Mouse (Mus musculus): Measurements from ENCODE around the gene Rbm38. TPM values are rescaled to one million over a fixed set of nuclear protein-coding genes. Genes with fewer than 3 reads are reported as not detected.
A peak's percentile ranks its signal among the peaks of the same experiment; 100 is the strongest.

Gene Rbm38
- polyA plus RNA-seq, 1 experiment from 2014 or later: 53.0 TPM

DNA sequence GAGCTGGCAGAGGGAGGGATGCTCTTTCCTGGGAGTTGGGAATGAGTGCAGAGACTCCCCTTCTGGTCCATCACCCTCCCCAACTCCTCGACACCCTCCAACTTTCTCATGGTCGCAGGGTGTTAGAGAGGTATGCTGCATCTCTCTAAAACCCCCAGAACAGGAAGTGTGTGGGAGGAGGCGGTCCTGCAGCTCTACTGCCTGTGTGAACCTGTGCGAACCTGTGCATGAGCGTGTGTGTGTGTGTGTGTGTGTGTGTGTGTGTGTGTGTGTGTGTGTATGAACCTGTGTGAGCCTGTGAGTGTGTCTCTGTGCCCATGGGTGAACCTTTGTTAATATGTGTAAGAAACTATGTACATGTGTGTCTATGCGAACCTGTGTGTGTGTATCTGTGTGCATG, 33.5 kb downstream of the Rbm38 start:
- DNase-seq (ENCODE audit: low spot score) (no peak), ATAC-seq (replicated peaks; ENCODE audit: low FRiP score, low TSS enrichment, low read depth) (no peak)
- Histone ChIP-seq H3K4me1 (replicated peaks; ENCODE audit: control insufficient read depth, insufficient read depth, low read length) (no peaks in the 10 kb centered on the region), H3K9ac (ENCODE audit: low read length) (no peak overlapping the region), H3K27ac (ENCODE audit: low read depth) (no peak overlapping the region), H3K4me2 (ENCODE audit: low read length) (no peak overlapping the region), H3K9me3 (ENCODE audit: control insufficient read depth, low read length) (no peaks in the 10 kb centered on the region), H3K4me3 (ENCODE audit: low read depth, low read length) (no peak overlapping the region), H3K27me3 (replicated peaks; ENCODE audit: control insufficient read depth, insufficient read depth, low read length) (no peaks in the 10 kb centered on the region), H3K36me3 (ENCODE audit: control insufficient read depth, insufficient read depth, low read length) (no peaks in the 10 kb centered on the region)
- WGBS: 71% methylated on average over 6 of the region's 6 CpGs

DNA sequence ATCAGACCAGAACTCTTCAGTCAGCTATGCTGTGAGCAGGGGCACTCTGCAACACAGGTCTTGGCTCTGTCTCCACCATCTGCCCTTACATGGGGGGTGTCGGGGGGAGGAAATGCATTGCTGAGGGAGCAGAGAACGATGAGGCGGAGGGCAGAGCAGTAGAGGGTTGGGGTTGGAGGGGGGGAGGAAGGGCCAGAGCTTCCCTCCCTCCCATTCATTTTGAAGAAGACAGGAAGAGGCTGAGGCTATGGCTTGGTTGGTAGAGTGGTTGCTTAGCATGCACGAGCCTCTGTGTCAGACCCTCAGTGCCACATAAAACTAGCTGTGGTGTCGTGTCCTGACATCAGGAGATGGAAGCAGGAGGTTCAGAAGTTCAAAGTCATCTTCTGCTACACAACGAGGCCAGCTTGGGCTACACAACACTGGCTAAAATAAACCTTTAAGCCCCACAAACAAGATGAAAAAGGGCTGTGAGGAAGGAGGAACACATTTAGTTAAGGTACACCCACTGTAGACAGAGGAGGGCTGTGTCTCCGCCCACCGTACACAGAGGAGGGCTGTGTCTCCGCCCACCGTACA, 36.1 kb downstream of the Rbm38 start:
- H3K9me3 ChIP-seq (ENCODE audit: control insufficient read depth, low read length): no peaks in the 10 kb centered on the region
- no peak overlapping the region for H3K4me3 ChIP-seq (ENCODE audit: low read depth, low read length)
- no peaks in the 10 kb centered on the region for H3K4me1 ChIP-seq (replicated peaks; ENCODE audit: control insufficient read depth, insufficient read depth, low read length)
- no peaks in the 10 kb centered on the region for H3K36me3 ChIP-seq (ENCODE audit: control insufficient read depth, insufficient read depth, low read length)
- 72% methylated on average over 10 of the region's 10 CpGs for whole genome bisulfite sequencing
- no peak overlapping the region for H3K4me2 ChIP-seq (ENCODE audit: low read length)
- no peaks in the 10 kb centered on the region for H3K27me3 ChIP-seq (replicated peaks; ENCODE audit: control insufficient read depth, insufficient read depth, low read length)
- no peak overlapping the region for H3K27ac ChIP-seq (ENCODE audit: low read depth)
- DNase-seq (ENCODE audit: low spot score) (no peak), ATAC-seq (replicated peaks; ENCODE audit: low FRiP score, low TSS enrichment, low read depth) (no peak)
- H3K9ac ChIP-seq (ENCODE audit: low read length): no peak overlapping the region

DNA sequence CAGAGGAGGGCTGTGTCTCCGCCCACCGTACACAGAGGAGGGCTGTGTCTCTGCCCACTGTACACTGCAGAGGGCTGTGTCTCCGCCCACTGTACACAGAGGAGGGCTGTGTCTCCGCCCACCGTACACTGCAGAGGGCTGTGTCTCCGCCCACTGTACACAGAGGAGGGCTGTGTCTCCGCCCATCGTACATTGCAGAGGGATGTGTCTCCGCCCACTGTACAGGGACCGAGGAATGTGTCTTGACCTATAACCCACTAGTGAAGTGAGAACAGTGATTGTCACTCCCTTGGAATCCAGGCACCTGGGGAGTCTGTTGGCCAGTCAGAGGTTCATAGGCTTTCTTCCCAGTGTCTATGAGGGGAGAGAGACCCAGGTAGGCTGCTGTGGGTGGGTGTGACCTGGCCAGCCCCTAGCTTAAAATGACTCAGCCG, 36.6 kb downstream of the Rbm38 start:
- DNase-seq (ENCODE audit: low spot score) (no peak), ATAC-seq (replicated peaks; ENCODE audit: low FRiP score, low TSS enrichment, low read depth) (peak; percentile 57; the same call in 1 of the 2 replicates)
- 67% methylated on average over 11 of the region's 11 CpGs for WGBS

DNA sequence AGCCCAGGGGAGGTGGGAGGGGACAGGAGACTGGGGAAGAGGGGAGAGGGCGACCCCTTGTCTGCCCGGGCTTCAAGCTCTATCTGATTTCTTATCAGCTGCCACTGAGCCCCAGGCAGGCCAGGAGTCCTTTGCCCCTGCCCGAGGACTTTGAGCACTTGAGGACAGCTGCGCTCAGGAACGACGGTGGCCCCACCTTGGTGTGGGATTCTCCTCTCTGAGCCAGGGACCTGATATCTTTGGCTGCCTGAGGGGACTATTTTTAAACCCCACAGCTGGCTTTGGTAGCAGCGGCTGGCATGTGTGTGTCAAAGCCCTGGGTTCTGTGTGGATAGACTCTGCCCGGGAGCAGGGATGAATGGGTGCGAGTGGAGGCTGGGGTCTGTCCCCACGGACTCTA, 37.3 kb downstream of the Rbm38 start:
- Histone ChIP-seq H3K4me2 (ENCODE audit: low read length) (no peak overlapping the region), H3K4me3 (ENCODE audit: low read depth, low read length) (no peak overlapping the region), H3K9me3 (ENCODE audit: control insufficient read depth, low read length) (no peaks in the 10 kb centered on the region), H3K9ac (ENCODE audit: low read length) (no peak overlapping the region), H3K27ac (ENCODE audit: low read depth) (no peak overlapping the region), H3K27me3 (replicated peaks; ENCODE audit: control insufficient read depth, insufficient read depth, low read length) (no peaks in the 10 kb centered on the region), H3K36me3 (ENCODE audit: control insufficient read depth, insufficient read depth, low read length) (no peaks in the 10 kb centered on the region), H3K4me1 (replicated peaks; ENCODE audit: control insufficient read depth, insufficient read depth, low read length) (no peaks in the 10 kb centered on the region)
- no peak for DNase-seq (ENCODE audit: low spot score)
- 46% methylated on average over 10 of the region's 10 CpGs for whole genome bisulfite sequencing
- no peak for ATAC-seq (replicated peaks; ENCODE audit: low FRiP score, low TSS enrichment, low read depth)

More for the DNA sequence above, 36.6 kb downstream of the Rbm38 start:
- Histone ChIP-seq H3K9ac (ENCODE audit: low read length) (no peak overlapping the region), H3K27ac (ENCODE audit: low read depth) (no peak overlapping the region), H3K4me1 (replicated peaks; ENCODE audit: control insufficient read depth, insufficient read depth, low read length) (no peaks in the 10 kb centered on the region), H3K4me2 (ENCODE audit: low read length) (no peak overlapping the region), H3K4me3 (ENCODE audit: low read depth, low read length) (no peak overlapping the region), H3K36me3 (ENCODE audit: control insufficient read depth, insufficient read depth, low read length) (no peaks in the 10 kb centered on the region), H3K9me3 (ENCODE audit: control insufficient read depth, low read length) (no peaks in the 10 kb centered on the region), H3K27me3 (replicated peaks; ENCODE audit: control insufficient read depth, insufficient read depth, low read length) (no peaks in the 10 kb centered on the region)

DNA sequence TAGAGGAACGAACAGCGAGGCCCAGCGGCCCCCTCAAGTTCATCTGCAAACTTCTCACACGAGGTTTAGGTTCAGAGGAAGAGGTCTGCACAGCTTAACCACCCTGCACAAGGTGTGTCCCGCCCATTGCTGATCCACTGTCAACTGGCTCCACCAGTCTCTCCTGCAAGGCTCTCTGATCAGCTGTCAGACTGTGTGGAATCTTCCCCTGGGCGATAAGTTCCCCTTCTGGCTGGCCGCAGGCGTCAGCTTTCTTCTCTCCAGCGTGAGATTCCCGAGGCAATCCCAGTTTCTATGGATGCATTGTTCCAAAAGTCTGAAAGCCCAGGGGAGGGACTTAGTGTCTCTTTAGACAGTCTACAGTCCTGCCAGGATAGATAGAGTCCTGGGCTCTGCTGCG, 38.0 kb downstream of the Rbm38 start:
- H3K4me2 ChIP-seq (ENCODE audit: low read length): no peak overlapping the region

DNA sequence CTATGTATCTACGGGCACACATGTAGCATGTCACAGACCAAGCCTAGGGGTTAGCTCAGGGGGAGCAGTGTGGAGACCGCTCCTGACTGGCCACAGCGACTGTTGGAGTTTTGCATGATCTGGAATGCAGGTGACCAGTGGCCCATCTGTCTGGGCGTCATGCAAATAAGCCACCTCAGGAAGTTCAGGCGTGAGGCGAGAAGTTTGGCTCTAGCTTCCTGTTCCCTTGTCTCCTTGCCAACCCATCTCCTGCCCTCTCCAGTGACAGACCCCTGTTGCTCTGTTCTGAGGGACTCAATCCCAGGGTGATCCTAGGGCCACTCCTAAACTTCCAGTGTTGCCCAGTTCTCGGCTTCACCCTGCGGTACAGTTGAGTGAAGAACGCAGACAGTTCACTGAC, 40.2 kb downstream of the Rbm38 start:
- Histone ChIP-seq H3K9ac (ENCODE audit: low read length) (no peak overlapping the region), H3K4me2 (ENCODE audit: low read length) (no peak overlapping the region), H3K9me3 (ENCODE audit: control insufficient read depth, low read length) (no peaks in the 10 kb centered on the region), H3K27me3 (replicated peaks; ENCODE audit: control insufficient read depth, insufficient read depth, low read length) (no peaks in the 10 kb centered on the region), H3K4me3 (ENCODE audit: low read depth, low read length) (no peak overlapping the region), H3K27ac (ENCODE audit: low read depth) (no peak overlapping the region), H3K36me3 (ENCODE audit: control insufficient read depth, insufficient read depth, low read length) (no peaks in the 10 kb centered on the region), H3K4me1 (replicated peaks; ENCODE audit: control insufficient read depth, insufficient read depth, low read length) (no peaks in the 10 kb centered on the region)
- ATAC-seq (replicated peaks; ENCODE audit: low FRiP score, low TSS enrichment, low read depth): no peak
- 73% methylated on average over 9 of the region's 9 CpGs for WGBS
- no peak for DNase-seq (ENCODE audit: low spot score)

More for the DNA sequence above, 38.0 kb downstream of the Rbm38 start:
- no peak for ATAC-seq (replicated peaks; ENCODE audit: low FRiP score, low TSS enrichment, low read depth)
- Histone ChIP-seq H3K27ac (ENCODE audit: low read depth) (no peak overlapping the region), H3K9me3 (ENCODE audit: control insufficient read depth, low read length) (no peaks in the 10 kb centered on the region), H3K9ac (ENCODE audit: low read length) (no peak overlapping the region), H3K27me3 (replicated peaks; ENCODE audit: control insufficient read depth, insufficient read depth, low read length) (no peaks in the 10 kb centered on the region), H3K4me1 (replicated peaks; ENCODE audit: control insufficient read depth, insufficient read depth, low read length) (no peaks in the 10 kb centered on the region), H3K4me3 (ENCODE audit: low read depth, low read length) (no peak overlapping the region), H3K36me3 (ENCODE audit: control insufficient read depth, insufficient read depth, low read length) (no peaks in the 10 kb centered on the region)
- WGBS: 59% methylated on average over 11 of the region's 11 CpGs
- no peak for DNase-seq (ENCODE audit: low spot score)

DNA sequence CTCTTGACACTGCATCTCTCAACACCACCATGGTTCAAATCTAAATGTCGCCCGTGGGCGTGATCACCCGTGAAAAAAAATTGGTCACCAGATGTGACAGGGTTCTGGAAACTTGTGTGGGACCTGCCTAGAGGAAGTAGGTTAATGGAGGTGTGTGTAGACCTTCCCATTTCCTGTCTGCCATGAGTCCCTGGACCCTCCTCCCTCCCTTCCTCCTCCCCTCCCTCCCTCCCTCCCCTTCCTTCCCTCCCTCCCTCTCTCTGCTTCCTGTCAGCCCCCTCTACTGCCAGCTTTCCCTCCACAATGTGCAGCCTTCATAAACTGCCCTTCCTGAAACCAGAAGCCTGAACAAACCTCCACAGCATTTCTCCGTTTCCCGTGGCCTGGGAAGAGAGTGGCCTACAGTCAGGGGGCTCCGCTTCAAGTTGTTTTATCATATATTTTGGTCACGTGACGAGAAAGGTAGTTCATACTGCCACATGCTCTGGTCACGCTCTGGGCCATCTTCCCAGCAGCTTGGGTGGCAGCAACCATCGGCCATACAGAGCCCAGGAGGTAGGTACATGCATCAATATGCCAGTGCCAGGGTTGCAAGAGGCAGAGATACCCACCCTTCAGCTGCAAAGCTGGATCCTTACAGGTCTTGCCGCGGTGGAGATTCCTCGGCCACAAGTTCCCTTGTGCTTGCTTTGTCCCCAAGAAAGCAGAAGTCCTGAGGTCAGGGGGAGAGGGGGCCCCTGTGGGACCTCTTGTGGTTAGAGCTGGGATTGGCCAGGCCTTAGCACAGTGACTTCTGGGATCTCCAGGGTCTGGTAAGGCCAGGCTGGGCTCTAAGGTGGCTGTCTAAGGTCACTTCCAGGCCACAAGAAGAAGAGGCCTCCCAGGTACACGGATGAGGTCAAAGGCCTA, 41.4 kb downstream of the Rbm38 start:
- no peak overlapping the region for H3K4me3 ChIP-seq (ENCODE audit: low read depth, low read length)
- no peaks in the 10 kb centered on the region for H3K9me3 ChIP-seq (ENCODE audit: control insufficient read depth, low read length)
- H3K9ac ChIP-seq (ENCODE audit: low read length): no peak overlapping the region
- WGBS: 65% methylated on average over 15 of the region's 15 CpGs
- no peak for DNase-seq (ENCODE audit: low spot score)
- no peaks in the 10 kb centered on the region for H3K4me1 ChIP-seq (replicated peaks; ENCODE audit: control insufficient read depth, insufficient read depth, low read length)
- no peaks in the 10 kb centered on the region for H3K27me3 ChIP-seq (replicated peaks; ENCODE audit: control insufficient read depth, insufficient read depth, low read length)
- no peaks in the 10 kb centered on the region for H3K36me3 ChIP-seq (ENCODE audit: control insufficient read depth, insufficient read depth, low read length)
- no peak for ATAC-seq (replicated peaks; ENCODE audit: low FRiP score, low TSS enrichment, low read depth)
- no peak overlapping the region for H3K27ac ChIP-seq (ENCODE audit: low read depth)
- H3K4me2 ChIP-seq (ENCODE audit: low read length): no peak overlapping the region

DNA sequence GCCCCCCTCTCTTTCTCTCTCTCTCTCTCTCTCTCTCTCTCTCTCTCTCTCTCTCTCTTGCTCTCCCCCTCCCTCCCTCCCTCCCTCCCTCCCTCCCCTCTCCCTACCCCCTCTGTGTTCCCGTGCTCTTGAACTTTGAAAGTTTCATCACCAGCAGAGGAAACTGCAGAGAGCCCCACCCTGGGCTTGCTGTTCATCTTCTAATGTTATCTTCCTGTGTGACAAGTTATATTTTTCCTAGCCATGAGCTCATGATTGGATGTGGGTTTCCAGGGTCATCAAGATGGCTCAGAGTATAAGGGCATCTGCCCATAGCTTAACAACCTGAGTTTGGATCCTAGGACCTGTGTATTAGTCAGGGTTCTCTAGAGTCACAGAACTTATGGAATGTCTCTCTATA, 42.9 kb downstream of the Rbm38 start:
- H3K27ac ChIP-seq (ENCODE audit: low read depth): no peak overlapping the region
- H3K4me2 ChIP-seq (ENCODE audit: low read length): no peak overlapping the region
- no peaks in the 10 kb centered on the region for H3K27me3 ChIP-seq (replicated peaks; ENCODE audit: control insufficient read depth, insufficient read depth, low read length)
- DNase-seq (ENCODE audit: low spot score) (no peak), ATAC-seq (replicated peaks; ENCODE audit: low FRiP score, low TSS enrichment, low read depth) (no peak)
- H3K4me1 ChIP-seq (replicated peaks; ENCODE audit: control insufficient read depth, insufficient read depth, low read length): no peaks in the 10 kb centered on the region
- no peak overlapping the region for H3K4me3 ChIP-seq (ENCODE audit: low read depth, low read length)
- 38% methylated on average over 1 of the region's 1 CpGs for WGBS
- no peak overlapping the region for H3K9ac ChIP-seq (ENCODE audit: low read length)
- H3K36me3 ChIP-seq (ENCODE audit: control insufficient read depth, insufficient read depth, low read length): no peaks in the 10 kb centered on the region
- H3K9me3 ChIP-seq (ENCODE audit: control insufficient read depth, low read length): no peaks in the 10 kb centered on the region

DNA sequence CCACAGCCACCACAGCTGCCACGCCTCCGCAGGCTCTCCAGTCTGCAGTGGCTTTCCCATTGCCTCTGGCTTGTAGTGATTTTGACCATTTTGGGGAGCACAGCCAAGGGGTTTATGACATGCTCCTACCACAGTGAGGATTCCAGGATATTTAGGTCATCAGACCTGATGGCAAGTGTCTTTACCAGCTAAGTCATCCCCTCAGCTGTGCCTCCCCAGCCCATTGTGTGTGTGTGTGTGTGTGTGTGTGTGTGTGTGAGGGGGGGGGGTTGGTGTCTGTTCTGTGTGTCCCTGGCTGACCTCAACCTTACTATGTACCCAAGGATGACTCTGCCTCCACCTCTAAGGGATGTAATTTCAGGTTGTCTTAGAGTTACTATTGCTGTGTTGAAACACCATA, 44.6 kb downstream of the Rbm38 start:
- Histone ChIP-seq H3K36me3 (ENCODE audit: control insufficient read depth, insufficient read depth, low read length) (no peaks in the 10 kb centered on the region), H3K4me1 (replicated peaks; ENCODE audit: control insufficient read depth, insufficient read depth, low read length) (no peaks in the 10 kb centered on the region), H3K4me2 (ENCODE audit: low read length) (no peak overlapping the region), H3K27me3 (replicated peaks; ENCODE audit: control insufficient read depth, insufficient read depth, low read length) (no peaks in the 10 kb centered on the region), H3K27ac (ENCODE audit: low read depth) (no peak overlapping the region), H3K9me3 (ENCODE audit: control insufficient read depth, low read length) (no peaks in the 10 kb centered on the region), H3K9ac (ENCODE audit: low read length) (no peak overlapping the region), H3K4me3 (ENCODE audit: low read depth, low read length) (no peak overlapping the region)
- ATAC-seq (replicated peaks; ENCODE audit: low FRiP score, low TSS enrichment, low read depth) (no peak), DNase-seq (ENCODE audit: low spot score) (no peak)
- WGBS: 87% methylated on average over 2 of the region's 2 CpGs

Measured in intestine, embryonic 14.5 days (tissue).